Mouse (Mus musculus) layer of hippocampus, postnatal 25 days (tissue): Measurements from ENCODE around the gene Polr2b. TPM values are rescaled to one million over a fixed set of nuclear protein-coding genes. Genes with fewer than 3 reads are reported as not detected.

Experiments
- DNase-seq, 2 experiments: peaks; one replicate each; pipeline ENCODE4 v3.0.0; 2022; ENCODE audit warnings: mixed read lengths in 2 of 2, low spot score in 1 of 2; ENCODE audit errors: extremely low spot score in 1 of 2
- microRNA-seq, 2 experiments: library from miRNA; unstranded; fragments of <30 nt; microRNA quantifications; one replicate each; pipeline ENCODE4 v1.2.0; 2021
- total RNA-seq, 2 experiments: library from RNA; stranded (reverse); gene quantifications; 2 replicates each; pipeline ENCODE4 v1.2.3; 2021

Polr2b gene
- total RNA-seq, 2 experiments from 2014 or later: 48.2 to 48.8 TPM

- no peak for DNase-seq
Measured at GRCm38 (mm10) chr5:77385221-77385620, 75.3 kb downstream of the Polr2b start.

GRCm38 (mm10) chr5:77385900-77386595 lies 76.1 kb downstream of the Polr2b start:
- DNase-seq: no peak

- DNase-seq: no peak
Measured at GRCm38 (mm10) chr5:77386596-77387413, 76.9 kb downstream of the Polr2b start.

GRCm38 (mm10) chr5:77387414-77387704 lies 77.4 kb downstream of the Polr2b start:
- no peak for DNase-seq

- no peak for DNase-seq
Measured at GRCm38 (mm10) chr5:77388359-77388758, 78.4 kb downstream of the Polr2b start.

GRCm38 (mm10) chr5:77390272-77390671 lies 80.3 kb downstream of the Polr2b start:
- no peak for DNase-seq

GRCm38 (mm10) chr5:77393094-77393619 lies 83.2 kb downstream of the Polr2b start:
- DNase-seq: no peak

- no peak for DNase-seq
Measured at GRCm38 (mm10) chr5:77393990-77394618, 84.2 kb downstream of the Polr2b start.

- DNase-seq: no peak
Measured at GRCm38 (mm10) chr5:77398285-77399057, 88.5 kb downstream of the Polr2b start.

Small RNA genes lying within 50 kb of the gene (microRNA-seq; reads per million reads assigned to microRNA genes)
- gene Mir5098: 0 to 0.55 reads per million in 2 experiments

Other genes starting within 250 kb of the Polr2b start
- 10 to 100 TPM; 86.3 to 89.3 TPM for gene Hopx, start 195.0 kb upstream of the Polr2b start, total RNA-seq
- not detected for gene Spink2, start 98.7 kb upstream of the Polr2b start, total RNA-seq
- 1 to 10 TPM; 4.4 to 5.4 TPM for gene Rest, start 44.7 kb upstream of the Polr2b start, total RNA-seq
- 10 to 100 TPM; 25.7 to 26.4 TPM for gene Noa1, start 63 bp upstream of the Polr2b start, total RNA-seq
- 10 to 100 TPM; 31.2 to 33.6 TPM for gene Igfbp7, start 97.9 kb downstream of the Polr2b start, total RNA-seq